Mouse (Mus musculus) stomach, postnatal 0 days (tissue): ENCODE results near the gene Egfr.

Source experiments
- CTCF ChIP-seq: IDR thresholded peaks from 2 replicates; pipeline ENCODE4 v1.5.1; 2016; ENCODE audit warnings: antibody characterized with exemption, low read depth, mild to moderate bottlenecking, moderate library complexity
- EP300 ChIP-seq: optimal IDR thresholded peaks from 2 replicates; pipeline ENCODE3; 2016; ENCODE audit warnings: antibody characterized with exemption

GRCm38 (mm10) chr11:16798136-16798535 lies 46.1 kb downstream of the Egfr start:
- no peak for TF ChIP-seq CTCF
- no peak for TF ChIP-seq EP300
